Mouse (Mus musculus) stomach, embryonic 15.5 days (tissue): ENCODE results near the gene Chd5. TPM values are rescaled to one million over a fixed set of nuclear protein-coding genes. Genes with fewer than 3 reads are reported as not detected.
A peak's percentile ranks its signal among the peaks of the same experiment; 100 is the strongest.

Source experiments
- ATAC-seq: fragments of 200-750 bp; cut with Nextera tagmentation; 2 replicates; pipeline ENCODE4 v1.8.0; 2017; ENCODE audit warnings: low read depth, moderate number of reproducible peaks, moderate TSS enrichment; ENCODE audit not compliant: insufficient read depth, low FRiP score
- H3K27ac ChIP-seq: fragments of 300-500 bp; sonication (generic); 2 replicates; pipeline ENCODE4 v1.5.1; 2015; ENCODE audit warnings: mild to moderate bottlenecking, inconsistent platforms
- H3K27me3 ChIP-seq: fragments of 300-500 bp; sonication (generic); replicated peaks from 2 replicates; pipeline ENCODE4 v1.6.1; 2015; ENCODE audit warnings: inconsistent platforms
- H3K36me3 ChIP-seq: fragments of 300-500 bp; sonication (generic); 2 replicates; pipeline ENCODE4 v1.6.1; 2015; ENCODE audit warnings: inconsistent platforms
- H3K4me1 ChIP-seq: fragments of 300-500 bp; sonication (generic); 2 replicates; pipeline ENCODE4 v1.6.1; 2015; ENCODE audit warnings: inconsistent platforms
- H3K4me2 ChIP-seq: fragments of 300-500 bp; sonication (generic); 2 replicates; pipeline ENCODE4 v1.6.1; 2015; ENCODE audit warnings: mild to moderate bottlenecking, inconsistent platforms
- H3K4me3 ChIP-seq: fragments of 300-500 bp; sonication (generic); replicated peaks from 2 replicates; pipeline ENCODE4 v1.5.1; 2015; ENCODE audit warnings: inconsistent platforms
- H3K9ac ChIP-seq: fragments of 300-500 bp; sonication (generic); 2 replicates; pipeline ENCODE4 v1.6.1; 2015; ENCODE audit warnings: inconsistent platforms
- H3K9me3 ChIP-seq: fragments of 300-500 bp; sonication (generic); 2 replicates; pipeline ENCODE4 v1.6.1; 2016; ENCODE audit warnings: inconsistent platforms
- WGBS: fragments of 180-500 bp; shearing (Covaris S2); methylation state at CpG from one replicate; pipeline ENCODE4 v1.1.7; 2015; 5-methylcytosine and 5-hydroxymethylcytosine counted together
- polyA plus RNA-seq: library from polyadenylated mRNA; unstranded; fragments of >200 nt; fragmentation: Nextera tagmentation; extraction: Ambion mirVana; gene quantifications from 2 replicates; pipeline ENCODE4 v1.2.1, GENCODE M21; 2015

Gene Chd5
- polyA plus RNA-seq, 1 experiment from 2014 or later: 1.5 TPM

DNA sequence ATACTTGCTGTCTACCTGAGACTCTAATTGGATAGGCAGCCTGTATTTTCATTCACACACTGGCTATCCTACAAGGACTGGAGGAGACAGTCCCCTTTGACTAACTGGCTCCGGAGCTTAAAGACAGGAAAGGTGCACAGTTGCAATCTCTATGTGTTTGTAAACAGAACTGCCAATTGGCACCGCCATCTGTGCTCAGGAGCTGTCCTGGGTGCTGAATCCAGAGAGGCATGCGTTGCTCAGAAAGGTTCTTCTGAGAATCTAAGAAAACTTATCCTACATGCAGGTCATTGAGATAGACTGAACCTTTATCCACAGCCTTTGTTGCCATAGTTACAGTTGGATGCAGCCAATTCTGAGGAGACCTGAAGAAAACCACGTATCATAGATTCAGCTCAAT, 85.9 kb downstream of the Chd5 start:
- Histone ChIP-seq H3K9me3 (no peaks in the 10 kb centered on the region), H3K9ac (no peak overlapping the region), H3K36me3 (no peaks in the 10 kb centered on the region), H3K27me3 (no peaks in the 10 kb centered on the region), H3K4me2 (no peak overlapping the region), H3K4me1 (no peaks in the 10 kb centered on the region), H3K27ac (no peak overlapping the region), H3K4me3 (no peak overlapping the region)
- no peak for ATAC-seq
- whole genome bisulfite sequencing: 30% methylated on average over 4 of the region's 4 CpGs

DNA sequence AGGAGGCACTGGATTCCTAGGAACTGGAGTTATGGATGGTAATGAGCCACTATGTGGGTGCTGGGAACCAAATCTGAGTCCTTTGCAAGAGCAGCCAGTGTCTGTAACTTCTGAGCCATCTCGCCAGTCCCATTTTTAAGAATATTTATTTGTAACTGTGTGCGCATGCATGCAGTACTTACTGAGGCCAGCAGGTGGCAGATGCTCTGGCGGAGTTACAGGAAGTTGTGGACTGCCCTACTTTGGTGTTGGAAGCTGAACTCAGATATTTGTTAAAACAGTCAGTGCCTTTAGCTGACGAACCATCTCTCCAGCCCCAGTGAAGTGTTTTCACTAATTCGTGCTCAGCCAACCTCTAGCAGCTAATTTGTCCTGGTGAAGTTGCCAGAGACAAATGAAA, 86.5 kb downstream of the Chd5 start:
- Histone ChIP-seq H3K27ac (no peak overlapping the region), H3K9me3 (no peaks in the 10 kb centered on the region), H3K36me3 (no peaks in the 10 kb centered on the region), H3K4me2 (no peak overlapping the region), H3K27me3 (no peaks in the 10 kb centered on the region), H3K4me3 (no peak overlapping the region), H3K4me1 (no peaks in the 10 kb centered on the region), H3K9ac (no peak overlapping the region)
- WGBS: 66% methylated on average over 5 of the region's 5 CpGs
- ATAC-seq: no peak

DNA sequence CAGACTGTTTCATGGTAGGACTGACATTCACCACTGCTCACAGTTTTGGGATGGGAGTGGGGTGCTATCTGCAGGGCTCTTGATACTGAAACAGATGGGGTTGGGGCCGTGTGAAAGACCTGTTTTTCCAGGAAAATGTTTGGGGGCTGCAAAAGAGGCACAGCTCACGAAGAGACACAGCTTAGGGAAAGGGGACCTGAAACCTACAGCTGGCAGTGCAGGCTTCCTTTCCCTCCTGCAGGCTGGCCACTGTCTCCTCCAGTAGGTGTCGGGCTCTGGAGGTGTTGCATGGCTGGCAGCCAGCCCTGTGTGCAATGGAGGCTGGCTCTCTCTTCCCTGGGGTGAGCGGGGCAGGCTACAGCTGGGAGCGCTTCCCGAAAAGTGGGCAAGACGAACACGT, 89.8 kb downstream of the Chd5 start:
- Histone ChIP-seq H3K36me3 (no peaks in the 10 kb centered on the region), H3K4me3 (no peak overlapping the region), H3K27me3 (0 out of 2 replicates have a peak, but pooled peaks cover 3% of the 10 kb centered on the region), H3K9me3 (no peaks in the 10 kb centered on the region), H3K27ac (no peak overlapping the region), H3K9ac (no peak overlapping the region), H3K4me1 (peaks cover 4% of the 10 kb centered on the region; the same call in 1 of the 2 replicates), H3K4me2 (no peak overlapping the region)
- WGBS: 60% methylated on average over 8 of the region's 8 CpGs
- ATAC-seq: no peak

DNA sequence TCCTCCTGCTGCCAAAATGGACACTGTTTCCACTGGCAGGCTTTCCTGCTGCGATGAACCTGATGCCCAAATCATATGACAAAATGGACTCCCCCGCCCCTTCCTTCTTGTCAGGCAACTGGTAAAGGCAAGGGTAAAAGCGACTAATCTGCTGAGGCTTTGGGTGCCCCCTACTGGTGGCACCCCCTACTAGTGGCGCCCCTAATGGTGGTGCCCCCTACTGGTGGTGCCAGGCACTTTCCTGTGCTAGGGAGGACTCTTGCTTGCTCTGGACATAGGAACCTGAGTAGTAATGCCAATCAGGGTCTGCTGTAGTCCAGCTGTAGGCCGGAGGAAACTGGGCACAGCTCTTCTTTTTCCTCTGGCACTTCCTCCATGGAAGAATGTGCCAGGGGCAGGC, 93.9 kb downstream of the Chd5 start:
- Histone ChIP-seq H3K27ac (no peak overlapping the region), H3K4me1 (peaks cover 11% of the 10 kb centered on the region), H3K4me2 (no peak overlapping the region), H3K9me3 (no peaks in the 10 kb centered on the region), H3K27me3 (0 out of 2 replicates have a peak, but pooled peaks cover 3% of the 10 kb centered on the region), H3K4me3 (no peak overlapping the region), H3K36me3 (no peaks in the 10 kb centered on the region), H3K9ac (no peak overlapping the region)
- ATAC-seq: no peak
- 62% methylated on average over 5 of the region's 5 CpGs for WGBS

DNA sequence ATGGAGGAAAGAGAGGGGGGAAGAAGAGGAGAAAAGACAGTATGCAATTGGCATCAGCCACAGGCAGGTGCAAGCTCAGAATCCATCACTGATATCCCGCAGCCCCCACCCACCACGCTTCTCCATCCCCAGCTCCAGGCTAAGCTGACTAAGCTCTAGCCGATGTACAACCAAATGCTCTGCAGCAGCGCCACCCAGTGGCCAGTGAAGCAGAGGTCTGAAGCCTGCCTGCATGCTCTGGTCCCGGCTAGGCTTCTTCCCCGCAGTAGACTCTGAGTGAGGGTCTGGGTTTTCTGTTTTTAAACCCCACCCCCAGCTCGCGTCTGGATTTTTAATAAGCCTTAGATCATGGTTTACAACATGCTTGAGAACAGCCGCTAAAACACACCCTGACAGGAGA, 96.4 kb downstream of the Chd5 start:
- no peaks in the 10 kb centered on the region for H3K9me3 ChIP-seq
- H3K4me1 ChIP-seq: peaks cover 11% of the 10 kb centered on the region
- WGBS: 4% methylated on average over 9 of the region's 9 CpGs
- H3K27me3 ChIP-seq: 0 out of 2 replicates have a peak, but pooled peaks cover 3% of the 10 kb centered on the region
- H3K4me3 ChIP-seq: no peak overlapping the region
- no peak overlapping the region for H3K9ac ChIP-seq
- peak; percentile 84 for ATAC-seq
- peak overlapping the region; percentile 49 for H3K4me2 ChIP-seq
- no peak overlapping the region for H3K27ac ChIP-seq
- no peaks in the 10 kb centered on the region for H3K36me3 ChIP-seq

DNA sequence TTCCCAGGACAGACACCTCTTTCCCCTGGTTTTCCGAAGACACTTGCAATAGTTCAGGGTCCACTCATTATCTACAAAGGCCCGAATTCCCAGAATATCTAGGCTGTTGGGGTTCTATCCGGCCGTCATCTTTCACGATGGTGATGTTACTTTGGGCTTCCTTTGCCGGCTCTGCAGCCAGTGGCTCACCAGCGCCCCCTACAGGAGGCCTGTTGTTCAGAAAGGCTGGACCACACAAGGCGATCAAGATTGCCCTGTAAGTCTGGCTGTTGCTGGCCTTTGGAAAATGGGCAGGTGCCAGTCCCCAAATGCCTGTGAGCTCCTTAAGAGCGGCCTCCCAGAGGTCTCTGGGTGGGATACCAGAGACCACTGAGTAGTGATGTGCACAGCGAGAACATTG, 96.8 kb downstream of the Chd5 start:
- Histone ChIP-seq H3K9ac (no peak overlapping the region), H3K27me3 (0 out of 2 replicates have a peak, but pooled peaks cover 3% of the 10 kb centered on the region), H3K36me3 (no peaks in the 10 kb centered on the region), H3K4me2 (peak overlapping the region; percentile 49), H3K4me1 (peaks cover 11% of the 10 kb centered on the region), H3K4me3 (no peak overlapping the region), H3K9me3 (no peaks in the 10 kb centered on the region), H3K27ac (no peak overlapping the region)
- WGBS: 15% methylated on average over 10 of the region's 10 CpGs
- no peak; the same call in 1 of the 2 replicates for ATAC-seq

Other genes with a start within 250 kb of the Chd5 start
- 0.84 and 1.4 TPM in 2 replicates for gene Tnfrsf25, start 222.7 kb upstream of the Chd5 start, polyA plus RNA-seq
- 15.9 and 19.2 TPM in 2 replicates for gene Espn, start 186.3 kb upstream of the Chd5 start, polyA plus RNA-seq
- 0.43 and 0.44 TPM in 2 replicates for gene Hes2, start 179.8 kb upstream of the Chd5 start, polyA plus RNA-seq
- 60.0 and 63.1 TPM in 2 replicates for gene Acot7, start 160.5 kb upstream of the Chd5 start, polyA plus RNA-seq
- 12.9 and 13.5 TPM in 2 replicates for gene Gpr153, start 64.4 kb upstream of the Chd5 start, polyA plus RNA-seq
- gene Hes3, start 47.0 kb upstream of the Chd5 start, polyA plus RNA-seq: 0.09 TPM in 1 of 2 replicates, not detected in the other
- gene Icmt, start 41.4 kb upstream of the Chd5 start, polyA plus RNA-seq: 19.1 and 21.4 TPM in 2 replicates
- gene Rnf207, start 19.7 kb upstream of the Chd5 start, polyA plus RNA-seq: 1.0 TPM in 2 replicates
- 372 and 377 TPM in 2 replicates for gene Rpl22, start 12.9 kb upstream of the Chd5 start, polyA plus RNA-seq
- gene Nphp4, start 138.1 kb downstream of the Chd5 start, polyA plus RNA-seq: 1.9 and 2.2 TPM in 2 replicates
- 5.0 and 5.2 TPM in 2 replicates for gene Kcnab2, start 139.2 kb downstream of the Chd5 start, polyA plus RNA-seq